Mouse (Mus musculus) heart, postnatal 0 days (tissue): Measurements from ENCODE around the gene Nrn1l. TPM values are rescaled to one million over a fixed set of nuclear protein-coding genes. Genes with fewer than 3 reads are reported as not detected.
A peak's percentile ranks its signal among the peaks of the same experiment; 100 is the strongest.

Experiments used
- ATAC-seq: fragments of 200-750 bp; cut with Nextera tagmentation; 2 replicates; pipeline ENCODE4 v1.8.0; 2017; ENCODE audit warnings: low read depth, moderate number of reproducible peaks, moderate library complexity; ENCODE audit not compliant: insufficient read depth
- DNase-seq: peaks from one replicate; pipeline ENCODE4 v3.0.0-alpha.2; 2016; ENCODE audit warnings: low spot score
- H3K27ac ChIP-seq: fragments of 300-500 bp; sonication (generic); 2 replicates; pipeline ENCODE4 v1.5.1; 2014; ENCODE audit warnings: low read depth, mild to moderate bottlenecking
- H3K27me3 ChIP-seq: fragments of 300-500 bp; sonication (generic); 2 replicates; pipeline ENCODE4 v1.6.1; 2014; ENCODE audit warnings: low read length, mixed read lengths; ENCODE audit not compliant: control insufficient read depth, insufficient read depth
- H3K36me3 ChIP-seq: fragments of 300-500 bp; sonication (generic); replicated peaks from 2 replicates; pipeline ENCODE4 v1.6.1; 2014; ENCODE audit warnings: low read length, mixed read lengths; ENCODE audit not compliant: control insufficient read depth, insufficient read depth
- H3K4me1 ChIP-seq: fragments of 300-500 bp; sonication (generic); 2 replicates; pipeline ENCODE4 v1.6.1; 2014; ENCODE audit warnings: antibody characterized with exemption; ENCODE audit not compliant: control insufficient read depth, insufficient read depth
- H3K4me2 ChIP-seq: fragments of 300-500 bp; sonication (generic); 2 replicates; pipeline ENCODE4 v1.6.1; 2014; ENCODE audit warnings: low read depth, mild to moderate bottlenecking, low read length, moderate library complexity
- H3K4me3 ChIP-seq: fragments of 300-500 bp; sonication (generic); 2 replicates; pipeline ENCODE4 v1.5.1; 2014; ENCODE audit warnings: low read depth, low read length
- H3K9ac ChIP-seq: fragments of 300-500 bp; sonication (generic); replicated peaks from 2 replicates; pipeline ENCODE4 v1.6.1; 2014; ENCODE audit warnings: low read depth, low read length, mixed read lengths
- H3K9me3 ChIP-seq: fragments of 300-500 bp; sonication (generic); replicated peaks from 2 replicates; pipeline ENCODE4 v1.6.1; 2016; ENCODE audit warnings: low read length; ENCODE audit not compliant: control insufficient read depth
- CTCF ChIP-seq: IDR thresholded peaks from 2 replicates; pipeline ENCODE4 v1.5.1; 2016; ENCODE audit warnings: antibody characterized with exemption, control low read depth, low read depth
- EP300 ChIP-seq: IDR thresholded peaks from 2 replicates; pipeline ENCODE4 v1.6.1; 2016; ENCODE audit warnings: antibody characterized with exemption, low read depth
- WGBS: fragments of 180-500 bp; shearing (Covaris S2); extraction: QIAGEN DNeasy Blood & Tissue Kit; methylation state at CpG from one replicate; pipeline ENCODE4 v1.1.7; 2014; 5-methylcytosine and 5-hydroxymethylcytosine counted together
- polyA plus RNA-seq: library from polyadenylated mRNA; unstranded; fragments of >200 nt; fragmentation: Nextera tagmentation; extraction: Ambion mirVana; gene quantifications from 2 replicates; pipeline ENCODE4 v1.2.1, GENCODE M21; 2015
- total RNA-seq: library from RNA; depleted of rRNA; stranded (reverse); fragments of >200 nt; gene quantifications from 2 replicates; pipeline ENCODE4 v1.2.3, GENCODE M21; 2014; ENCODE audit warnings: low replicate concordance

Nrn1l gene
- total and polyA plus RNA-seq, 2 experiments from 2014 or later, result 0.94 TPM; not detected in 1

- Histone ChIP-seq H3K27ac (no peak overlapping the region), H3K4me1 (no peaks in the 10 kb centered on the region), H3K4me2 (no peak overlapping the region), H3K9ac (no peak overlapping the region), H3K27me3 (no peaks in the 10 kb centered on the region), H3K9me3 (no peaks in the 10 kb centered on the region), H3K4me3 (no peak overlapping the region), H3K36me3 (peaks cover 6% of the 10 kb centered on the region)
- TF ChIP-seq CTCF (no peak), EP300 (no peak)
- ATAC-seq (no peak), DNase-seq (no peak)
- 69% methylated on average over 3 of the region's 3 CpGs for WGBS
These were observed 31.8 kb downstream of the Nrn1l start for GRCm38 (mm10) chr8:105925123-105925522.

- no peaks in the 10 kb centered on the region for H3K27me3 ChIP-seq
- no peaks in the 10 kb centered on the region for H3K4me1 ChIP-seq
- H3K9ac ChIP-seq, result no peak overlapping the region
- 22% methylated on average over 8 of the region's 8 CpGs for WGBS
- peak; percentile 62 for ATAC-seq
- H3K4me2 ChIP-seq, result no peak overlapping the region
- TF ChIP-seq EP300 (no peak), CTCF (peak; percentile 99)
- H3K36me3 ChIP-seq, result peaks cover 24% of the 10 kb centered on the region
- DNase-seq, result peak; percentile 71
- no peaks in the 10 kb centered on the region for H3K9me3 ChIP-seq
- H3K4me3 ChIP-seq, result no peak overlapping the region
- no peak overlapping the region for H3K27ac ChIP-seq
These were observed 37.2 kb downstream of the Nrn1l start for GRCm38 (mm10) chr8:105930602-105931001.

GRCm38 (mm10) chr8:105931271-105931670 lies 37.9 kb downstream of the Nrn1l start:
- H3K9me3 ChIP-seq, result no peaks in the 10 kb centered on the region
- H3K4me3 ChIP-seq, result no peak overlapping the region
- DNase-seq, result no peak
- H3K27ac ChIP-seq, result no peak overlapping the region
- H3K27me3 ChIP-seq, result no peaks in the 10 kb centered on the region
- no peak overlapping the region for H3K9ac ChIP-seq
- TF ChIP-seq CTCF, result no peak
- no peak for TF ChIP-seq EP300
- no peak for ATAC-seq
- peaks cover 4% of the 10 kb centered on the region; the same call in 1 of the 2 replicates for H3K4me1 ChIP-seq
- H3K4me2 ChIP-seq, result no peak overlapping the region
- H3K36me3 ChIP-seq, result peaks cover 27% of the 10 kb centered on the region
- WGBS, result 81% methylated on average over 3 of the region's 3 CpGs

GRCm38 (mm10) chr8:105932525-105932924 lies 39.2 kb downstream of the Nrn1l start:
- H3K27ac ChIP-seq, result no peak overlapping the region
- H3K4me3 ChIP-seq, result no peak overlapping the region
- DNase-seq (no peak), ATAC-seq (no peak)
- WGBS, result 86% methylated on average over 11 of the region's 11 CpGs
- H3K9me3 ChIP-seq, result no peaks in the 10 kb centered on the region
- H3K27me3 ChIP-seq, result no peaks in the 10 kb centered on the region
- no peak overlapping the region for H3K9ac ChIP-seq
- TF ChIP-seq CTCF (no peak), EP300 (no peak)
- H3K4me1 ChIP-seq, result peaks cover 4% of the 10 kb centered on the region; the same call in 1 of the 2 replicates
- H3K4me2 ChIP-seq, result no peak overlapping the region
- H3K36me3 ChIP-seq, result peaks cover 27% of the 10 kb centered on the region

GRCm38 (mm10) chr8:105933762-105934161 lies 40.4 kb downstream of the Nrn1l start, which contains the start of gene Ctrl:
Gene Ctrl, minus strand, starts transcription at chr8:105933862.
- Histone ChIP-seq H3K27me3 (no peaks in the 10 kb centered on the region), H3K4me3 (no peak within 1 kb of the TSS), H3K4me2 (no peak within 1 kb of the TSS), H3K9me3 (no peaks in the 10 kb centered on the region), H3K27ac (no peak within 1 kb of the TSS), H3K36me3 (peaks cover 27% of the 10 kb centered on the region), H3K4me1 (peaks cover 10% of the 10 kb centered on the region; the same call in 1 of the 2 replicates), H3K9ac (0 out of 2 replicates have a peak within 1 kb of the TSS, but pooled peaks have one; percentile 4)
- TF ChIP-seq CTCF (no peak), EP300 (no peak)
- ATAC-seq (no peak), DNase-seq (no peak)
- WGBS, result 89% methylated on average over 2 of the region's 2 CpGs

GRCm38 (mm10) chr8:105935105-105935504 lies 41.7 kb downstream of the Nrn1l start:
- Histone ChIP-seq H3K36me3 (peaks cover 22% of the 10 kb centered on the region), H3K4me1 (peaks cover 10% of the 10 kb centered on the region; the same call in 1 of the 2 replicates), H3K4me3 (no peak overlapping the region), H3K27ac (no peak overlapping the region), H3K9ac (no peak overlapping the region), H3K27me3 (no peaks in the 10 kb centered on the region), H3K9me3 (no peaks in the 10 kb centered on the region), H3K4me2 (no peak overlapping the region)
- 57% methylated on average over 6 of the region's 6 CpGs for WGBS
- DNase-seq (no peak), ATAC-seq (no peak)
- no peak for TF ChIP-seq CTCF
- no peak for TF ChIP-seq EP300
